Mouse (Mus musculus): ENCODE measurements around the gene Ikbke.
"Not testable (repeated sequence)": the region's sequence is repeated elsewhere in the genome, so short reads cannot be mapped to it uniquely, and the experiment has no call there.

Gene Ikbke

GRCm38 (mm10) chr1:131279456-131279776, at the start of gene Ikbke:
Gene Ikbke (minus strand): TSS chr1:131279606.
- DNase-seq, result no peak

GRCm38 (mm10) chr1:131329093-131329492, 49.7 kb upstream of the Ikbke start:
- DNase-seq, result not testable (repeated sequence)

DNA sequence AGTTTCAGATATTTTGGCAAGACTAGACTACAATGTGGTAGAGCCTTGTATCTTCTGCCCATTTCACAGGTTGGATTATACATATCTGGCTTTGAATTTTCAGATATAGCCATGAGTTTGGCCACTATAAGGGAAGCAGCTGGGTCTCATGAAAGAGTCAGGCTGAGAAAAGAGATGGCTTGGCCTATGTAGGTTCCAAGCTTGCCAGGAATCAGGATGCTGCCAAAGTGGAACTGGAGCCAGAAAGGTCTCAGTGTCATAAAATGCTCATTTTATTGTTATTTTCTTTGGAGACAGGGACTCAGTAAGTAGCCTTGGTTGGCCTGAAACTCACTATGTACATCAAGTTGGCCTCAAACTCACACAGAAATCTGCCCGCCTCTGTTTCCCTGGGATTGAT, 47.8 kb upstream of the Ikbke start:
- DNase-seq, result peak; percentile 84

GRCm38 (mm10) chr1:131324816-131325463, 45.5 kb upstream of the Ikbke start:
- no peak for DNase-seq

DNA sequence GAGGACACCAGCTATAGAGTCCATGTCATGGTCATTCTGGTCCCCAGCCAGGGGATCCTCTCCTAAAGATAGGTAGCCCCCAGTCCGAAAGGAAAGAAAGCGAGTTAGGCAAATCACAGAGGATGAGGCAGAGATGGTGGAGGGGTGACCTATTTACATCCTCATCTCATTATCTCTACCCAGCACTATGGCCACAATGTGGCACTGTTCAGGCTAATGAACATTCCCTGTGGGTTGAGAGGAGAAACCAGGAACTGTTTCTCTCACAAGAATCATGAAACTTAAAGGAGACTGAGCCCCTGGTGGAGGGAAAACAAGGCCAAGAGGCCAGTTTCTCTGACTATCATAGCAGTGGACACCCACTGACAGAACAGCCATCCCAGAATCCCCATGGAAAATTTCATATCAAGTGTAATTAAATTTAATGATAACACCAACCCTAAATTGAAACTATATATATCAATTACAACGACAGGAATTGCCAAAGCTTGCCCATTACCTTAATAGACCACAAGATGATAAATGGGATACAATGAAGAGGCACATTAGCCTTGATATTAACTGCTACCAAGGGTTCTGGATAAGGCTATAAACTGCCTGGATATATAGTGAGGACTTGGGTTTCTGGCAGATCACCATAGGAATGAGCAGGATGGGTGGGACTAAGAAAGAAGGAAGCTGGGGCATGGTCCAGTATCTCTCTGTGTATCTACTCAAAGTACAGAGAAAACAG, 40.4 kb upstream of the Ikbke start:
- no peak for DNase-seq

DNA sequence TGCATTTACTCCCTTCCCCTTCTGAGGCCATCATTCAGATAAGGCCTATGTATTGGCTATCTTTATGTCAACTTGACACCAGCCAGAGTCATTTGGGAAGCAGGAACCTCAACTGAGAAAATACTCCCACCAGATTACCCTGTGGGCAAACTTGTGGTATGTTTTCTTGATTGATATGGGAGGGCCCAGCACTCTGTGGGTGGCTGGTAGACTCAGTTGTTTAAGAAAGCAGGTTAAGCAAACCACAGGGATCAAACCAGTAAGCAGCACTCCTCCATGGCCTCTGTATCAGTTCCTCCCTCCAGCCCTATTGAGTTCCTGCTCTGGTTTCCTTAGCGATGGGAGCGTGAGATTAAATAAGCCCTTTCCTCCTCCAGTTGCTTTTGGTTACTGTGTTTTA, 39.0 kb upstream of the Ikbke start:
- no peak for DNase-seq

DNA sequence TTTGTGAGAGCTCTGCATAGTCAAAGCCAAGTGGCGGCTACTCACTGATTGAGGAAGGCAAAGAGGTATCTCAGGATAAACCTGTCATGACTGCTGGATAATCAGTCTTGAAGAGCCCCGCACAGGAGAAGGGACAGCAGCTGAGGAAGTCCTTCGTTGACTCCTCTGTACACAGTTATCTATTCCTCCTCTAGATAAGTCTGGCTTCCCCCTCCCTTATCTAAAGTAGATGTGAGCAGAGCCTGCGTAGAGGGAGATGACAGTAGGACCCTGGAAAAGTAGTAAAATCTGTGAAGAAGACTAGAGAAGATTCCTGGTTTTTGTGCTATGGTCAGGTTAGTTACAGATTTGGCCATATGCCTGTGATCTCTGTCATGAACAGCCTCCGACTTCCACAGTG, 38.2 kb upstream of the Ikbke start:
- DNase-seq, result no peak

DNA sequence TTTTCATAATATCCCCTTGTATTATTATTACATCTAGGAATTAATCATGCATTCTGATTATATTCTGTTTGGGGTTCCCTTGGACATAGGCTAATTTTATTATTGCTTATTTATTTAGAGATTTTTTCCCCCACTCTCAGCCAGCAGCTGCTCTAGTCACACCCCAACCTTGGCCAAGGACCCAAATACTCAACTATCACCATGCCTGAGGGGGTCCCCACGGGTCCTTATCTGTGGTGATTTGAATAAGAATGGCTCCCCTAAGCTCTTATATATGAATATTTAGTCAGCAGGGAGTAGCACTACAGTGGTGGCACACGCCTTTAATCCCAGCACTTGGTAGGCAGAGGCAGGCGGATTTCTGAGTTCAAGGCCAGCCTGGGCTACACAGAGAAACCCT, 31.9 kb upstream of the Ikbke start:
- peak; percentile 71 for DNase-seq

DNA sequence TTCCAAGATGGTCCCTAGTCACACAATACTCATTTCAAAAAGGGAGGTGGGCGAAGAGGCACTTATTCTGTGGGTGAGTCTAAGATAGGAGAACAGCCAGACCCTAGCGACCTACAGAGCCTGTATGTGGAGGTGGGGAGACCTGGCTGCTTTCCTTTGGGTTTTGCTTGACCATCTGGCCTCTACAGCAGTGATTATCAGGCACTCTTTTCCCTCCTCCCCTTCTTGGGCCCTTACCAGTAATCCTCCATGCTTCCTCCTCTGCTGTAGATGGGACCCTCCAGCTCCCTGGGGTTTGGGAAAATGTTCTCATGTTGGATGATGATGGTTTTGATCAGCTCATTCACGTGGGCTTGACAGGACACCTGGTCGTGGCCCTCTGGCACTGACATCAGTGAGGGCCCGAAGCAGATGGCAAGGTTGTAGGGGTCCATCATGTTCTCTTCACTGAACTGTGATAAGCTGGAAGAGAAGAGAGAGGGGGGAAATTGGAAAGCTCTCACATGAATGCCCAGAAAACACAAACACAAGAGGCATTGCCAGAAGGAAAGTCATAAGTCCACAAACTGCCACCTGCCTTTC, 30.9 kb upstream of the Ikbke start:
- DNase-seq, result peak; percentile 99

GRCm38 (mm10) chr1:131300750-131301149, 21.3 kb upstream of the Ikbke start:
- no peak for DNase-seq

DNA sequence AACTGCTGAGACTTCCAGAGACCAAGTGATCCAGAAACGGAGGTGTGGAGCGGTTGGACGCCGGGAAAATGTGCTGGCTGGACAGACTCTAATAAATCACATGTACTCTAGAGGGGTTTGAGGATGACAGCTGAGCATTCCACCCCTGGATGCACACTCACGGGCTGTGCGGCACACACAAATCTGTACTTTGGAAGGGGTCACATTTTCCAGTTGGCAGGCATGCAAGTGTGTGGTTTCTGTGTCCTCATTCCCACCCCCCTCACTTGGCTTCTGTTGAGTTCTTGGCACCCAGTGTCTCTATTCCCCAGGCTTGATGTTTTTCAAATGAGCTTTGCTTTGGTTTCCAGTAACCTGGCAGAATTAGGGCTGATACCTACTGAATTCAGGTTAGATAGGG, 20.4 kb upstream of the Ikbke start:
- DNase-seq, result peak; percentile 77

DNA sequence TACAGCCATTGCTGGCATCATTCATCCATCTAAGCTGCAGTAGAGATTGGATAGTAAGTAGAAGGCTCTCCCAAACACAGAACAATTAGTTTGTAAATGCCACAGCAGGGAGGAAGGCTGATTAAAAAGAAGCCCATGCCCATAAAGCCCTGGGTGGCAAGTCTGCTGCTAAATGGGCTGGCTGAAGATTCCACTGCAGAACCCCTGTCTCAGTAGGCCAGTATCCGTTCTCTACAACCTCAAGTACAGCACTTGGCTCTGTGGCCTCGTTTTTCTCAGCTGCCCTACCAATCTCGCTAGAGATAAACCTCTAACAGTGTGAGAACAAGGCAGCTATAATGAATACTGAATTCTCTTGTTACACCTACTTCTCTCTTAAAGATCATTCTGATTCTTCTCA, 19.8 kb upstream of the Ikbke start:
- peak; percentile 36 for DNase-seq

- DNase-seq, result peak; percentile 48
Measured at GRCm38 (mm10) chr1:131298171-131298570, 18.8 kb upstream of the Ikbke start.

- DNase-seq, result peak; percentile 45
Measured at GRCm38 (mm10) chr1:131296726-131297125, 17.3 kb upstream of the Ikbke start.

DNA sequence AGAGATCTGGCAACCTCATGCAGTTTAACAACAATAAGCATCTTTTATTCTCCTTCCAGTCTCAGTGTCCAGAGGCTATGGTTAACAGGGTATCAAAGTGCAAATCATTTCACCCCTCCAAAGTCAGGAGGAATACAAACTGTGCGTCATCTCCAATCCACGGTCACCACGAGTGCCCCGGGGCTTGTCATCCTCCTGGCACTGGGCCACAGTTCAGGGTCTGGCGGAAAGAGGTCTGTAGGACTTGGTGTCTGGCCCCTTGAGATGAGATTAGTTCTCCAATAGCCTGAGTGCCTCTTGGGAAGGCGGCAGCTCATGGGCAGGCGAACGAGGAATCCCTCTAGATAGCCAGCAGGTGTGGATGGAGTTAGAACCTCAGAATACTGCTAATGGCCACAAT, 15.8 kb upstream of the Ikbke start:
- peak; percentile 56 for DNase-seq

DNA sequence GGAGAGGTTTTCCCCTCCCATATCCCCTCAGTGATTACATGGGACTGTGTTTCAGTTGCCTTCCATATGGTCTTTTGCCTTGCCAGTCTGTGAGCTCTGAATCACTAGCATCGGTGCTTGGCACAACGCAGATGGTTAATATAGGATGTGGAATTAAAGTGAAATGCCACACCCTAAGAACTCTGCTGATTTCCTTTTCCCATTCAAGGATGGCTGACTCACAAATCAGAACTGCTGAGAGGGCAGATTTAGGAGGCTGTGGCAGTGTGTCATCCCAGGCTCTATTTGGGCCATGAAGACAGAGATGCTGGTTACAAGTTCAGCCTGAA, 14.5 kb upstream of the Ikbke start:
- peak; percentile 69 for DNase-seq

GRCm38 (mm10) chr1:131293221-131293921, 14.0 kb upstream of the Ikbke start:
- peak; percentile 71 for DNase-seq

DNA sequence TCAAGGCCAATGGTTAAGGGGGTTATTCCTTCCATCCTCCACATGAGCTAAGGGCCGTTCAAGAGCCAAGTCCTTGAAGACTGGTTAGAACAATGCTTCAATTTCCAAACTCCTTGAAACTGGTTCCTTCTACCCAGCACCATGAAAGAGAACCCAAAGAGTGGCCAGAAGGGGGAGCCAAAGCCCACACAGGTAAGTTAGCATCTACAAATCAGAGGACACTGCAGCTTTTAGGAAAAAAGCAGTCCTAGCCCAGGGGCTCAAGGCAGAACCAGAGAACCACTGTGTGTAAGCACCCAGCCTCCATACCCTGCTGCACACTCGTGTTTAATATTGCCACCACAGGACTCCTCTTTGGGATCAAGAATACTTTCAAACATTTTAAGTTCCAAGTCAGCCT, 11.2 kb upstream of the Ikbke start:
- DNase-seq, result peak; percentile 89

- peak; percentile 52 for DNase-seq
Measured at GRCm38 (mm10) chr1:131288938-131289337, 9.5 kb upstream of the Ikbke start.

DNA sequence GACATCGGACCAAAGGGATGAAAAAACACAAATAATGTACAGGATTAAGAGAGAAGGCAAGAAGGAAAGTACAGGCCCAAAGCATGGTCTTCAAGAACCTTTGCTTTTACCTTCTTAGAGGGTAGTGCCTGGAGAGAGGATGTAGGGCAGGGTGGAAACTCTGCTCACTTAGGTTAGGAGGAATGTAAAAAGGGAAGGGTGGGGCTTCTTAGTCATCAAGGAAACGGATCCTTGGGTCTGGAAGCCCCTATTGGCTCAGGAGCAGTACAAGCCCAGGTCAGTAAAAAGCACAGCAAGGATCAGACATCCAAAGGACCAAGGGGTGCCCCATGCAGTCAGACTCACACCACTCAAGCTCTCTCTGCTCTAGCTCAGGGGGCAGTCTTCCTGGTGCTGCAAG, 7.9 kb upstream of the Ikbke start:
- DNase-seq, result no peak

- DNase-seq, result no peak
Measured at GRCm38 (mm10) chr1:131286803-131287202, 7.4 kb upstream of the Ikbke start.

GRCm38 (mm10) chr1:131284616-131285015, 5.2 kb upstream of the Ikbke start:
- no peak for DNase-seq

DNA sequence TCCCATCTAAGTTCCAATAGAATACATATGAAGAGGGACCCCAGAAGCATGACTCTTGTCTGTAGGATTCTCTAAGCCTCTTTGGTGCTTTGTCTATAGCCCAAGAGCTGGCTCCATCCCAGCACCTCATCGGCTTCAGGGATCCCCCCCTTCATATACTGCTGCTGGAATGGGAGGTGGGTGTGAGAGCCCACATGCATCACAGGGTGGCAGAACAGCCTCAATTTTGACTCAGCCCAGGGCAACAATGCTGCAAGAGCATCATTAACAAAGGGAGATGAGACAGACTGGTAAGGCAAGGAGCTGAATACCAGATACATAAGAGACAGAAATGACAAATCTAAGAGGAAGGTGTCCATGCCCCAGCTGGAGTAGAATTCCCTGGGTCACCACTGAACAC, 4.8 kb upstream of the Ikbke start:
- DNase-seq, result no peak

- DNase-seq, result no peak
Measured at GRCm38 (mm10) chr1:131281731-131282130, 2.3 kb upstream of the Ikbke start.
